8 mouse cellular contexts compared by ENCODE assay signal in the genomic region with DNA sequence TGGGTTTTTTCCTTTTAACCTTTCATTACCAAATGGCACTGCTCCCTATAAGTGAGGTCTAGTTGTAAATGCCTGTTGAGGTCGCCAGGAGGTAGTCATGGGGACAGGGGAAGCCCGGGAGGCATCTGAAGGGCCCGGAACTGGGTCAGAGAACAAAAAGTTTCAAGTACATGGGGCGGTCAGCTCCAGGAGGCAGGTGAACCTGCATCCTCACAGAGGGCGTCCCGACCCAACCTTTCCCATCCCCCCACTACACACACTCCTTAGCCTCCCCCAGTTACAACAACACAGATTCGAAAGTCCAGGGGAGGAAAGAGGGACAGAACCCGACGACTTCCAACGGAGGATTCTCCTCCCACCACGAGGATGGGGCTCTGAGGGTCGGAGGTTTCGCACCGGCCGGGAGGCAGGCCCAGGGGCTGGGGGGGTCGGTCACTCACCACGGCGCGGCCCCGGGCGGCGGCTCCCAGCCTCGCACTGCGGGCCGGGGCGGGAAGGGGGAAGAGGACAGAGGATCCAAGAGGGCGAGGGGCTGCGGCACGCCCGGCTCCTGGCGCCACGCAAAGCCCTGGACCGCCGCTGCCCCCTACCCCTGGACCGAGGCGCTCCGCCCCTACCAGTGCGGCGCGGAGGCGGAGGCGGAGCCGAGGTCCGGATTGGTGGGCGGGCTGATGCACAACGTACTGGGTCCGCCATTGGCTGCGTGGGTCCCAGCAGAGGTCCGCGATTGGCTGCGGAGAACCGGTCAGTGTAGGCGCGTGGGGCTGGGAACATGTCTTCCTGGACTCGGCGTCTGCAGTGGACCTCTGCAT. TPM values are rescaled to one million over a fixed set of nuclear protein-coding genes. Genes with fewer than 3 reads are reported as not detected.
DNase-seq lines count a peak whose midpoint lies in the region; ATAC-seq lines count a peak whose summit lies in the region.

No protein-coding gene starts in this region.

- intact Hi-C loops in left cerebral cortex, postnatal 4 days (cut with DNase I) = no loop called here

- H3K4me3 ChIP-seq in embryonic facial prominence, embryonic 12.5 days = peak overlapping the region; percentile 86
- H3K4me3 ChIP-seq in midbrain, embryonic 11.5 days (ENCODE audit: low read depth, low read length) = peak overlapping the region; percentile 86

- peak; percentile 95 for DNase-seq in adrenal gland, postnatal 25 days
- peak; percentile 100 for DNase-seq in heart, adult 11 months
- DNase-seq in kidney, adult 11 months = peak; percentile 93
- DNase-seq in left cerebral cortex, postnatal 4 days = peak; percentile 95
- peak; percentile 98 for DNase-seq in midbrain, embryonic 11.5 days (ENCODE audit: low spot score, missing footprints)
- DNase-seq in right cerebral cortex, postnatal 4 days = peak; percentile 87
- DNase-seq in yolk sac, embryonic 10.5 days (ENCODE audit: low spot score) = peak; percentile 93

- peak overlapping the region; percentile 72 for H3K27ac ChIP-seq in embryonic facial prominence, embryonic 12.5 days
- peak overlapping the region; percentile 74 for H3K27ac ChIP-seq in midbrain, embryonic 11.5 days (ENCODE audit: low read depth, low read length)

- ATAC-seq in embryonic facial prominence, embryonic 12.5 days (ENCODE audit: insufficient number of reproducible peaks, insufficient read depth, low FRiP score, low TSS enrichment) = peak; percentile 100
- peak; percentile 100 for ATAC-seq in midbrain, embryonic 11.5 days (ENCODE audit: low FRiP score)

- no peaks in the 10 kb centered on the region for H3K4me1 ChIP-seq in embryonic facial prominence, embryonic 12.5 days
- 0 out of 2 replicates have a peak, but pooled peaks cover 3% of the 10 kb centered on the region for H3K4me1 ChIP-seq in midbrain, embryonic 11.5 days (ENCODE audit: control insufficient read depth, insufficient read depth, low read length)

- no peaks in the 10 kb centered on the region for H3K36me3 ChIP-seq in embryonic facial prominence, embryonic 12.5 days
- H3K36me3 ChIP-seq in midbrain, embryonic 11.5 days (ENCODE audit: control insufficient read depth, insufficient read depth, low read length) = no peaks in the 10 kb centered on the region

- under 1% methylated on average over 55 of the region's 56 CpGs for WGBS in embryonic facial prominence, embryonic 12.5 days
- WGBS in midbrain, embryonic 11.5 days = under 1% methylated on average over 51 of the region's 56 CpGs

- H3K4me2 ChIP-seq in embryonic facial prominence, embryonic 12.5 days (replicated peaks) = peak overlapping the region; percentile 60
- peak overlapping the region; percentile 74 for H3K4me2 ChIP-seq in midbrain, embryonic 11.5 days

- no peaks in the 10 kb centered on the region for H3K9me3 ChIP-seq in embryonic facial prominence, embryonic 12.5 days
- H3K9me3 ChIP-seq in midbrain, embryonic 11.5 days (ENCODE audit: control insufficient read depth, low read length) = no peaks in the 10 kb centered on the region

- H3K9ac ChIP-seq in embryonic facial prominence, embryonic 12.5 days = peak overlapping the region; percentile 88
- peak overlapping the region; percentile 95 for H3K9ac ChIP-seq in midbrain, embryonic 11.5 days (ENCODE audit: low read length)

- H3K27me3 ChIP-seq in embryonic facial prominence, embryonic 12.5 days = no peaks in the 10 kb centered on the region
- H3K27me3 ChIP-seq in midbrain, embryonic 11.5 days (ENCODE audit: control insufficient read depth, insufficient read depth, low read length) = no peaks in the 10 kb centered on the region

RNA-seq across cellular contexts. Expression of a gene that starts 7.1 kb away (rescaled TPM):
- 14.8 and 19.0 TPM in 2 replicates for total RNA-seq in adrenal gland, postnatal 25 days (2021)
- polyA plus RNA-seq in embryonic facial prominence, embryonic 12.5 days (2016; fragmentation: Nextera tagmentation; extraction: Ambion mirVana) = 12.6 and 14.2 TPM in 2 replicates
- 10 to 100 TPM in 1 of 2 experiments, 1 to 10 TPM in 1; 7.9 to 17.0 TPM for total RNA-seq in left cerebral cortex, postnatal 4 days (2021)
- 13.2 and 19.9 TPM in 2 replicates for polyA plus RNA-seq in midbrain, embryonic 11.5 days (2014; fragmentation: Nextera tagmentation; extraction: Ambion mirVana)

RNA-seq across cellular contexts. Expression of a gene that starts 13.6 kb away (rescaled TPM):
- total RNA-seq in adrenal gland, postnatal 25 days (2021) = 19.3 and 23.8 TPM in 2 replicates
- polyA plus RNA-seq in embryonic facial prominence, embryonic 12.5 days (2016; fragmentation: Nextera tagmentation; extraction: Ambion mirVana) = 0.56 and 1.3 TPM in 2 replicates
- total RNA-seq in left cerebral cortex, postnatal 4 days (2021) = 10 to 100 TPM; 50.0 to 54.6 TPM
- polyA plus RNA-seq in midbrain, embryonic 11.5 days (2014; fragmentation: Nextera tagmentation; extraction: Ambion mirVana) = 0.23 and 0.68 TPM in 2 replicates

RNA-seq across cellular contexts. Expression of a gene that starts 19.5 kb away (rescaled TPM):
- total RNA-seq in adrenal gland, postnatal 25 days (2021) = 50.0 and 62.2 TPM in 2 replicates
- 2.8 and 3.6 TPM in 2 replicates for polyA plus RNA-seq in embryonic facial prominence, embryonic 12.5 days (2016; fragmentation: Nextera tagmentation; extraction: Ambion mirVana)
- total RNA-seq in left cerebral cortex, postnatal 4 days (2021) = 10 to 100 TPM; 49.9 to 54.6 TPM
- polyA plus RNA-seq in midbrain, embryonic 11.5 days (2014; fragmentation: Nextera tagmentation; extraction: Ambion mirVana) = 2.4 and 3.3 TPM in 2 replicates

RNA-seq across cellular contexts. Expression of a gene that starts 19.5 kb away (rescaled TPM):
- 10.0 TPM in 1 of 2 replicates, not detected in the other for total RNA-seq in adrenal gland, postnatal 25 days (2021)
- 0.24 TPM in 1 of 2 replicates, not detected in the other for polyA plus RNA-seq in embryonic facial prominence, embryonic 12.5 days (2016; fragmentation: Nextera tagmentation; extraction: Ambion mirVana)
- not detected for total RNA-seq in left cerebral cortex, postnatal 4 days (2021)
- not detected in 2 replicates for polyA plus RNA-seq in midbrain, embryonic 11.5 days (2014; fragmentation: Nextera tagmentation; extraction: Ambion mirVana)

RNA-seq across cellular contexts. Expression of a gene that starts 28.6 kb away (rescaled TPM):
- total RNA-seq in adrenal gland, postnatal 25 days (2021) = 195 and 256 TPM in 2 replicates
- 199 and 201 TPM in 2 replicates for polyA plus RNA-seq in embryonic facial prominence, embryonic 12.5 days (2016; fragmentation: Nextera tagmentation; extraction: Ambion mirVana)
- 100 to 1,000 TPM; 325 to 354 TPM for total RNA-seq in left cerebral cortex, postnatal 4 days (2021)
- polyA plus RNA-seq in midbrain, embryonic 11.5 days (2014; fragmentation: Nextera tagmentation; extraction: Ambion mirVana) = 166 and 173 TPM in 2 replicates

Comparison
In these comparisons a context has a peak if more than half of its experiments do, and no peak if none do; other contexts are left out.
1. Peak in every context shown above with its lines: DNase-seq, ATAC-seq, H3K4me3 ChIP-seq and H3K27ac ChIP-seq.